ENCODE assay signal across 24 mouse cellular contexts in genomic region chr4:81023436-81023983, GRCm38 (mm10).
DNase-seq lines count a peak whose midpoint lies in the region; ATAC-seq and TF ChIP-seq lines count a peak whose summit lies in the region.
"Had no signal": no experiment of that assay in that cellular context is flagged by ENCODE, and none has a peak within 500 bp of the region (broad histone marks: within the 10 kb centered on the region; RNA-seq: fewer than 3 reads in every experiment).

No protein-coding gene starts in this region.

- H3K9ac ChIP-seq in heart, adult 2 months (ENCODE audit: low read depth, low read length): no peak overlapping the region
- H3K9ac ChIP-seq in heart, embryonic 12.5 days: no peak overlapping the region
- H3K9ac ChIP-seq: forebrain, embryonic 13.5 days; midbrain, embryonic 15.5 days had no signal

- peak; percentile 4 to 18 for DNase-seq in heart, adult 2 months
- peak; percentile 3 for DNase-seq in kidney, postnatal 4 days
- DNase-seq in kidney, postnatal 14 days: no peak
- DNase-seq in ES-CJ7 (ENCODE audit: low read depth, low spot score): peak; percentile 20
- DNase-seq in brain, embryonic 14.5 days (ENCODE audit: low read depth): peak; percentile 3
- DNase-seq in layer of hippocampus, adult 8-10 months (ENCODE audit: low spot score in 2 of 2): no peak
- DNase-seq in thymus, adult 2 months: no peak
- DNase-seq: adrenal gland, postnatal 25 days; B cell, adult 2 months; cerebellum, adult 11-12 months; cerebellum, postnatal 14 days; embryo, embryonic 11 days; gastrocnemius, postnatal 14 days; kidney, adult 11 months; liver; lung, postnatal 10 days; right cerebral cortex, postnatal 25 days had no signal

- H3K27ac ChIP-seq in heart, adult 2 months: no peak overlapping the region
- H3K27ac ChIP-seq in heart, embryonic 12.5 days (ENCODE audit: poor library complexity, severe bottlenecking): no peak overlapping the region
- H3K27ac ChIP-seq in thymus, adult 2 months (ENCODE audit: control insufficient read depth, insufficient read depth, low read length): no peak overlapping the region
- H3K27ac ChIP-seq: forebrain, embryonic 13.5 days; hindbrain, embryonic 10.5 days; layer of hippocampus, adult 2 months; midbrain, embryonic 15.5 days had no signal

- no peak for TF ChIP-seq CTCF in heart, adult 2 months (IDR thresholded peaks at IDR 0.05)
- no peak for TF ChIP-seq CTCF in brain, embryonic 14.5 days (IDR thresholded peaks at IDR 0.05; ENCODE audit: borderline replicate concordance, extremely low read depth, insufficient read depth, insufficient read length)
- no peak for TF ChIP-seq CTCF in thymus, adult 2 months (IDR thresholded peaks at IDR 0.05; ENCODE audit: borderline replicate concordance, control insufficient read depth, extremely low read depth, insufficient read depth, low read length, poor library complexity)

- no peaks in the 10 kb centered on the region for H3K27me3 ChIP-seq in heart, adult 2 months (ENCODE audit: control insufficient read depth, insufficient read depth, low read length)
- no peaks in the 10 kb centered on the region for H3K27me3 ChIP-seq in heart, embryonic 12.5 days (replicated peaks)
- H3K27me3 ChIP-seq in thymus, adult 2 months (ENCODE audit: control insufficient read depth, insufficient read depth, low read length): no peaks in the 10 kb centered on the region
- H3K27me3 ChIP-seq: forebrain, embryonic 13.5 days; megakaryocyte, embryonic 14.5 days; midbrain, embryonic 15.5 days; Patski had no signal

- ATAC-seq in heart, embryonic 12.5 days (ENCODE audit: insufficient number of reproducible peaks, low FRiP score): no peak
- ATAC-seq: forebrain, embryonic 13.5 days; midbrain, embryonic 15.5 days; Patski had no signal

- no peaks in the 10 kb centered on the region for H3K4me1 ChIP-seq in heart, adult 2 months (ENCODE audit: control insufficient read depth, insufficient read depth, low read length)
- H3K4me1 ChIP-seq in heart, embryonic 12.5 days (replicated peaks): no peaks in the 10 kb centered on the region
- no peaks in the 10 kb centered on the region for H3K4me1 ChIP-seq in thymus, adult 2 months (replicated peaks; ENCODE audit: control insufficient read depth, insufficient read depth, low read length)
- H3K4me1 ChIP-seq: forebrain, embryonic 13.5 days; hindbrain, embryonic 10.5 days; megakaryocyte, embryonic 14.5 days; midbrain, embryonic 15.5 days had no signal

- no peak for TF ChIP-seq POLR2A in heart, adult 2 months (IDR thresholded peaks at IDR 0.05; ENCODE audit: insufficient read depth, low read depth, low read length)
- TF ChIP-seq POLR2A in brain, embryonic 14.5 days (IDR thresholded peaks at IDR 0.05; ENCODE audit: borderline replicate concordance, extremely low read depth, insufficient read depth, insufficient read length, poor library complexity, severe bottlenecking): no peak
- TF ChIP-seq POLR2A in thymus, adult 2 months (IDR thresholded peaks at IDR 0.05; ENCODE audit: control insufficient read depth, extremely low read depth, insufficient read depth, low read length, poor library complexity): no peak

- 57% methylated on average over 14 of the region's 14 CpGs for WGBS in heart, adult 2 months
- WGBS in heart, embryonic 12.5 days: 58% methylated on average over 14 of the region's 14 CpGs
- 93% methylated on average over 14 of the region's 14 CpGs for WGBS in thymus, adult 2 months

- intact Hi-C loops in heart, adult 2 months (cut with DNase I): no loop called here

- TF ChIP-seq EP300 in heart, adult 2 months (IDR thresholded peaks at IDR 0.05; ENCODE audit: insufficient read depth, low read depth, low read length): no peak

- no peaks in the 10 kb centered on the region for H3K79me2 ChIP-seq in heart, adult 2 months (replicated peaks; ENCODE audit: control insufficient read depth, insufficient read depth, low read length)

- H3K4me2 ChIP-seq in heart, embryonic 12.5 days: no peak overlapping the region
- H3K4me2 ChIP-seq: forebrain, embryonic 13.5 days; midbrain, embryonic 15.5 days had no signal

- no peaks in the 10 kb centered on the region for H3K36me3 ChIP-seq in heart, adult 2 months (ENCODE audit: control insufficient read depth, insufficient read depth, low read length)
- H3K36me3 ChIP-seq in heart, embryonic 12.5 days: no peaks in the 10 kb centered on the region
- no peaks in the 10 kb centered on the region for H3K36me3 ChIP-seq in thymus, adult 2 months (ENCODE audit: control insufficient read depth, insufficient read depth, low read length)
- H3K36me3 ChIP-seq: hindbrain, embryonic 10.5 days; midbrain, embryonic 15.5 days had no signal

- H3K9me3 ChIP-seq in heart, embryonic 12.5 days (replicated peaks): no peaks in the 10 kb centered on the region
- H3K9me3 ChIP-seq: forebrain, embryonic 13.5 days; hindbrain, embryonic 10.5 days; megakaryocyte, embryonic 14.5 days; midbrain, embryonic 15.5 days had no signal

- H3K4me3 ChIP-seq in heart, adult 2 months: no peak overlapping the region
- H3K4me3 ChIP-seq in heart, embryonic 12.5 days: no peak overlapping the region
- H3K4me3 ChIP-seq in thymus, adult 2 months (ENCODE audit: control insufficient read depth, insufficient read depth, low read length): no peak overlapping the region
- H3K4me3 ChIP-seq: forebrain, embryonic 13.5 days; hindbrain, embryonic 10.5 days; layer of hippocampus, adult 2 months; megakaryocyte, embryonic 14.5 days; midbrain, embryonic 15.5 days had no signal

Comparison
In these comparisons a context has a peak if more than half of its experiments do, and no peak if none do; other contexts are left out.
1. DNase-seq: peak in heart, adult 2 months (2 of 2), kidney, postnatal 4 days (2 of 2), ES-CJ7 (single experiment) and brain, embryonic 14.5 days (single experiment); none in kidney, postnatal 14 days (single experiment), layer of hippocampus, adult 8-10 months (0 of 2) and thymus, adult 2 months (single experiment).